Mouse (Mus musculus): Measurements from ENCODE around the gene Gm15557. TPM values are rescaled to one million over a fixed set of nuclear protein-coding genes. Genes with fewer than 3 reads are reported as not detected.
"Not testable (repeated sequence)": the region's sequence is repeated elsewhere in the genome, so short reads cannot be mapped to it uniquely, and the experiment has no call there.

Gm15557 gene
- not detected in 2 replicates for polyA plus RNA-seq (2015; fragmentation: Nextera tagmentation; extraction: Ambion mirVana)

DNA sequence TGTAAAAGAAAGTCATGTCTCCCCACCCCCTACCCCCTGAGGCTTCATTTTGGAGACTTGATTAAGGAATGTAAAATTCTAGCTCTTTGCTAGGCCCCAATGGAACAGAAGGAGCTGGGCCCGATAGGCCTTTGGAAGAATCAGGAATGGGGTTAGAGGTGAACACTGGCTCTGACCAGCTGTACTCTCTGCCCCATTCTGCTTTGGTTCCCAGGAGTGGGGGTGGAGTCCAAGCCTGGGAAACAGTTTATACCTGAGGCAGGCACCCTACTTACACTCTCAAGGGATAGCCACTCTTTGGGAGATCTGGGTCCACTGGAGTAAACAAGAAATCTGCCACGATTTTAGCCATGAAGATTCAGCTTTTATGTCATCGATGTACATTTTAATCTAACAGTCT is at the start of gene Gm15557:
Gene Gm15557 (plus strand): TSS at position 48 of the 400 bp plus-strand sequence.
- DNase-seq (ENCODE audit: low spot score): no peak

DNA sequence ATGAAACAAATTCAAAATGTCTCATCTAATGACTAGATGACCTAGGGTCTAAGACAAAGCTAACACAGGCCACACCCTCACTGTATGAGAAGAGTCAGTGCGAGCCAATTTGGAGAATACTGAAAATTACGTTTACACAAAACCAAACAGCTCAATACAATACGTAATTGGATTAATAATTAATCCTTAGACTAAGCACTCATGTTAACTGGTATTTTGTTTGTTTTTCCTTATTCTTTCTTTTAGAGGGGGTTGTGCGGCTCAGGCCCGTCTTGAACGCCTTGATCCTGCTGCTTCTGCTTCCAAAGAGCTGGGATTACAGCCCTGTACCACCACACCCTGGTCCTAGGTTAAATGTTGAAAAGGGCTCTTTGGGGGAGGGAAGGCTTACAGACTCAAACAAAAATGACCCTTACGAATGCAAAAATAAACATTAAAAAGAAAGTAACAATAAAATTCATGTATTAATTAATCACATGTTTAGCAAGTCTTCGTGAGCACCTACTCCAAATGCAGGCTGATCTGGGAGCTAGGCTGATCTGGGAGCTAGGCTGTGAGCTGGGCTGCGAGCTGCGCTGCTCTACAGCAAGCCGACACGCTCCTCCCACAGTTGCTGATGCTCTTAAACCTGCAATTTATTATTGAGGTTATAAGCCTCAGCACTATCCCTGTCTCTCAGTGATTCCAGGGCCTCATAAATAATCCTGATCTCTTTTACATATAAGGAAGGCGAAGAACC is 46.1 kb upstream of the Gm15557 start:
- DNase-seq (ENCODE audit: low spot score): no peak

- DNase-seq (ENCODE audit: low spot score): no peak
These were observed 45.3 kb upstream of the Gm15557 start for GRCm38 (mm10) chr2:155895046-155895735.

DNA sequence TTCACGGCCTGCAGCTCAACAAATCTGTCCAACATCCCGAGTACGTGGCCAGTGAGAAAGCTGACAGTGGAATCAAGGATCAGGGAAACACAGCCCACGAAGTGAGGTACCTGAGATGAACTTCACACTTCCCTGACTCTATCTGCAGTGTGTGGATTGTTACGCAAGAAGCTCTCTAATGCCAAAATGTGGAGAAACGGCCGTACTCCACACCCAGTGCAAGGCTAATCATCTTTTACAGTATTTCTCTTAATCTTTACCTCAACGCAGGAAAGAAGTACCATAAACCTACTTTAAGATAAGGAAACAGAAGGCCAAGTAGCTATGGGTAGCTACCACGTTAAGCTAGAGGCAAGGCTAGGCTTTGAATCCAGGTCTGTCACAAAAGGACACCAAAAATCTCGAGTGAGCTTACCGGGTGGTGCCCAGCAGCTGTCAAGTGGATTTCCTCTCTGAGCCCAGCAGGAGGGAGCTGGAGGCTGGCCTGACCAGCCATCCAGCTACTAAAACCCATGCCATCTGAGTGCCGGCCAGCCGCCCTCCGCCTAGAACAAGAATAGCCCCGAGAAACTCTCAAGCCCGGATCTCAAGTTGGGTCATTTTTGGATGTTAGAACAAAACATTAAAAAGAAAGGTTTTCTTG is 37.4 kb upstream of the Gm15557 start:
- no peak for DNase-seq (ENCODE audit: low spot score)

DNA sequence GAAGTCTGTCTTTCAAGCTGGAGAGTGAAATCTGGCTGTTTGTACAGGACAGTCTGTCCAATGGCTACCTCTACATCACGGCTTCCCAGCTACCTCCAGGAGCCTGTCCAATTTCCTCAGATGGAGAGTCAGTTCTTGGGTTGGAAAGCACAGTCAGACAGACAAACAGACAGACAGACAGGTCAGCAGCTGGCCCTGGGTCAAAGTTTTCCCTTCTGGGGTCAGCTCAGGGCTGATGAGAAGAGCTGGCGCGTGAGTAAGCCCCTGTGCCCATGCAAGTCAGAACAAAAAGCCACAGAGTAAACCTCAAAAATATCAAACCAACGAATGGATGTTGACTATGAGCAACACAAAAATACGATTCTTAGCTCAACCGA is 36.9 kb upstream of the Gm15557 start:
- no peak for DNase-seq (ENCODE audit: low spot score)

DNA sequence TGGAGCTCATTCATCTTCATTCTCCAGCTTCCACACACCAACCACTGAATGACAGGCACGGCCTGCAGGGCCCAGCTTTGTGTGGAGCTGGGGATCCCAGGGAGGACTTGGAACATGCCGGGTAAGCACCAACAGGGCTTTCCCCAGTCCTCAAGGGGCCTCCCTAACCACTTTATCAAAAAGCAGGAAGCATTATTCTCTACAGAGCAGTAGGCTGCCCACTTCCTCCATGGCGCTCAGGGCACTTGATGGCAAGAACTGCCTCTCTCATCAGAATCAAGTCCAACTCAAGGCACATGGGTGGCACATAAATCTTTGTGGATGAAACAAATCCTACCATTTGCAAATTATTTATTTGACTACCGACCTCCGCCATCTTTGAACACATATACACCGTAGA is 25.8 kb upstream of the Gm15557 start:
- DNase-seq (ENCODE audit: low spot score): no peak

DNA sequence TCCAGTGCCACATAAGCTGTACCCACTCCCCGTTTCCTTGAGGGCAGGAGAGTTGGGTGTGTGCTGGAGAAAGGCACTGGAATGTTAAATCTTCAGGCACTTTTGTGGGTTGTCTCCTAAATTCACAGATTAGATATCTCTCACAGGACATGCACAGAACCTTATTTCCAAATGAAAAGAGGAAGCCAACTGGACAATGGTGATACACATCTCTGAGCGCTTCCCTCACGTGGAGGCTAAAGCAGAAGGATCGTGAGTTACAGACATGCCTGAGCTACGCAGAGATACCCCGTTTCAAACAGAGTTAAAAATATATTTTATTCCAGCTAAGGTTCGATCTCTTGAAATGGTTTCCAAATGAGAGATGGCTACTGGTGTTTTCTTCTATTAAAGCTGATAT is 17.4 kb upstream of the Gm15557 start:
- DNase-seq (ENCODE audit: low spot score): no peak

- DNase-seq (ENCODE audit: low spot score): not testable (repeated sequence)
These were observed 15.3 kb upstream of the Gm15557 start for GRCm38 (mm10) chr2:155925213-155925612.

DNA sequence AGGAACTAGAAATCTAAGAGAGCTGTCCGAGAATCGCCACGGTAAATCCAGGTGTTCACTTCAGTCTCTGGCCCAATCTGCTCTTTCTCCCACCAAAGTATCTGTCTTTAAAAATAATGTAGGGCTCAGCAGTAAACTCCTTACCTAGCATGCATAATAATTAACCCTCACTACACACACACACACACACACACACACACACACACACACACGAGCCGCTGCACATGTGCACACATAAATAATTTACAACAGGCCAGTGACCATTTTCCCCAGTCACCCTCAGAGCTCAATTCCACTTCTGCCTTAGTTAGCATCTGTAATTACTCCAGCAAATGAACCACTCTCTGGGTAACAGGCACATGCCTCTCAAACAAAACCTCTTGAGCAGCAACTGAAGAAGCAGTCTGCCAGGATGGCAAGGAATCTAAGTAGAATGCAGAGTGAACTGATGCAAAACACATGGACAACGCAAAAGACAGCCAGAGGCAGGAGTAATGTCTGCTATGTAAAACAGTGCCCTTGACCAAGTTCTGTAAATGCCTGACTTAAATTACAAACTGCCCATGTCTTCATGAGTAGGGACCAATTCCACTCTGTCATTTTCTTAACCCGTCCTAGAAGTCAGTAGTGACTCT is 11.7 kb upstream of the Gm15557 start:
- DNase-seq (ENCODE audit: low spot score): no peak

DNA sequence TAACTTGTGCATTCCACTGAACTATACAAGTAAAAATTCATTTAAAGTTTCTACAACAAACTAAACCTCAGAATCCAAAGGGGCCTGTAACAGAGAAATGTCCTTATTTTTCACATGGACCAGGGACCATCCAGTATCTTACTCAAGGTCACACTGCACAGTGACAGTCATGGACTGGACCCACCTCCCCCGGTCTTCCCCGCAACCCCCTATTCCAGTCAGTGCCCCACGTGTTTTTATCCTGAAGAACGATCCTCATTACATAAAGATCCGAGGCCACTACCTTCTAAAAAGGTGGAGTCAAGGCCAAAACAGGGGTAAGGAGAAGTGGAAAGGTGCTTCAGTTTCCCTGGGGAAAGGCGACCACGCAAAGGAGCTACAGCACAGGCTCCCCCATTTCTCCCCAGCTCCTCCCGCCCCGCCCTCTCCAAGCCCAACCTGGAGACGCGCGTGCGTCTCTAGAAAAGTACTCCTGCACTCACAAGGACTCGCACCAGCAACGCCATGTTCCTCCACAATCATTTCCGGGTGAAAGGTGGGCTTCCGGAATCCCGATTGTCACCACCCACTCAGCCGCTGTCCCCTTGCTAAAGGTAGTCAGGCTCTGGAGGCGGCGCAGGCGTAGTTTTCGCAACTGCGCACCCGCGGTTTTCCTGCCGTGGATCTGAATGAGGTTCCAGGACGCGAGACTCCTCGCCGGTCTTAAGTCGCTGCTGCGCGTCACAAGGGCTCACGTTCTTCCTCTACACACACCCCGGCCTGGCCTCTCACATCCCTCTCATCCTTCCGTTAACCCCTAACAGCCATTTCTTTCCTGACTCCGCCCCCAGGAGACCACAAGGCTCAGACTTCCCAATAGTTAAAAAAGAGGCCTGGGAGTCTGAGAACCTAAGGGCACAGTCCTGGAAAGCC is 10.7 kb upstream of the Gm15557 start, which contains the start of gene Uqcc1:
Gene Uqcc1 (minus strand): TSS at position 780 of the 912 bp plus-strand sequence.
- DNase-seq (ENCODE audit: low spot score): peak; percentile 93

DNA sequence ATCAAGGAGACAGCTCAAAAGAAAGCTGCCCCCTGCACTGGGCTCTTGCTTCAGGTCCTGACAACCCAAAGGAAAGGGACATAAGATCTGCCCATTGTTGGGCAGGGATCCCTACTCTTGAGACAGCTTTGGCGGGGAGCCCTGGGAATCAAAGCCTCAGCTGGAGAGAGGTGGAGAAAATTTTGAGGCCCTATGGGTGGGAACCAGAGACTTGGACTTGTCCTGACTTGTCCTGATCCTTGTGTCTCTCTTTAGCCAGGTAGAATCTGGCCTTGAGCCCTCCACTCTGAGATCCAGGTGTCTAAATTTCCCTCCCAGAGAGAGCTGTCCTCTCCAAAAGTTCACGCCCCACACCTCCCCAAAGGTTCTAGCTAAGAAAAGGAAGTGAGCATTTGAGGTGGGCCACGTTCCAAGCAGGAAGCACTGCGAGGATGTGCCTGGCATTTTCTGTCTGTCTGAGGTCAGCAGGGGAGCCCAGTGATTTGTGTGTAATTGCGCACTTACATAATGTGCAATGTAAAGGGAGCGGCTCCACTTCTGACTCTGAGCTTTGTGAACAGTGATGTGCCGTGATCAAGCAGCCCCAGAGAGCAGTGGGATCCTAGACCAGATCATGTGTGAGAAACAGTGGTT is 515 bp upstream of the Gm15557 start:
- DNase-seq (ENCODE audit: low spot score): no peak

GRCm38 (mm10) chr2:155941697-155942442 is 1.3 kb downstream of the Gm15557 start:
- DNase-seq (ENCODE audit: low spot score): no peak

DNA sequence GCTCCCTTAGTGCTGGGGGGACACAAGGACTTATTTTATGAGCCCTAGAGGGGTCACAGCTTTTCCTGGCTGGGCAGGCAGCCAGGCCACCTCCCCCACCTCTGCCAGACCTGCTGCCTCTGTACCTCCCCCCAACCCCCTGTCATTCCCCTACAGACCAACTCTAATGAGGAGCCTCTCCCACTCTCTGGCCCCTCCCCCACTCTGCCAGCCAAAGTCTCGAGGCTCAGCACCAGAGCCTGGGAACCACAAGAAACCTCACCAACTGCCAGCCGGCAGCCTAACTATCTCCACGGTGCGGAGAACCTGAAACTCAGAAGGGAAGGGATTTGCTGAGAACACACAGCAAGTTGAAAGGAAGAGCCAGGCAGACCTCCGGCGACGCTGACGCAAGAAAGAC is 2.9 kb downstream of the Gm15557 start:
- no peak for DNase-seq (ENCODE audit: low spot score)

- no peak for DNase-seq (ENCODE audit: low spot score)
These were observed 4.2 kb downstream of the Gm15557 start for GRCm38 (mm10) chr2:155944685-155945084.

DNA sequence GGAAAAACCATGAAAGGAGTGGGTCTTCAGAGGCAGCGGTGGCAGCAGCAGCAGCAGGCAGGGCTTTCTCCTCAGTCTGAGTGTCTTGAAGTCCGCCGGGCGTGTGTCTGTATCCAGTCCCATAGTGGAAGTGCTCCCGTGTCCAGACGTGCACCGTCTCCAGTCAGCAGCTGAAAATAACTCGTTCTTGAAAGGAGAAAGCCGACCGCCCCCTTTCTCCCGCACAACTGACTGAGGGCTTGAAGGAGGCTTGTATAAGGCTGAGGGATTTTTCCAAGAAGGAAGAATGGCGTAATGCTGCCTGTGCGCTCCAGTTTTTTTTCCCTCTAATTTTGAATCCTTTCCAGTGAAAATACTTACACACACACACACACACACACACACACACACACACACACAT is 4.6 kb downstream of the Gm15557 start, which contains the start of gene Gdf5:
Gene Gdf5 (minus strand): TSS at position 244 of the 400 bp plus-strand sequence.
- DNase-seq (ENCODE audit: low spot score): no peak

- no peak for DNase-seq (ENCODE audit: low spot score)
These were observed 5.1 kb downstream of the Gm15557 start for GRCm38 (mm10) chr2:155945580-155945979.

- peak; percentile 72 for DNase-seq (ENCODE audit: low spot score)
These were observed 5.5 kb downstream of the Gm15557 start for GRCm38 (mm10) chr2:155946069-155946468.

GRCm38 (mm10) chr2:155946499-155946898 is 6.0 kb downstream of the Gm15557 start:
- no peak for DNase-seq (ENCODE audit: low spot score)

DNA sequence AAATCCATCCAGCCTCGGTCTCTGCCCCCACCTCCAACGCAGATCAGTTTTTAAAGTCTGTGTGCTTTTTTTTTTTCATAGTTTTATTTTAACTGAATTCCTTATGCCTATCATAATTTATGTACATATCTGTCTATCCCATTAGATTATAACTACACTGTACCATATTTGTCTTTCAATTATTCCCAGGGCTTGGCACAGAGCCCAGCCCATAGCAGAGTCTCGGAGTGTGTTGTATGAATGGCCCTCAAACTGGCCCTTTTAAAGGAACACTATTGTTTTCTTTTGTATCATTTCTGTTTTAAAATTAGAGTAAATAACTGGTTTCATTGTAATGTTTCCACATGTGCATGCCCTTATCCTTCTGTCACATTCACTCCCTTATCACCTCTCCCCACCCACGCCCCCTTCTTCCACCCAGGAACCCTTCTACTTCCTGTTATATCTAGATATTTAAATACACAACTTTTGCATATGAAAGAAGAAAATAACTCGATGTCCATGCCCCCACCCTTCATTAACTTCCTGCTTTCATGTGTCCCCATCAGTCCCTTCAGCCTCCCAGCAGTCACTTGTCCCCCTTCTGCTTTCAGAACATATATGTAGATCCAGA is 7.0 kb downstream of the Gm15557 start:
- no peak for DNase-seq (ENCODE audit: low spot score)

Measured in thymus, postnatal 0 days (tissue).